ENCODE assay signal across 10 mouse cellular contexts in the genomic region with DNA sequence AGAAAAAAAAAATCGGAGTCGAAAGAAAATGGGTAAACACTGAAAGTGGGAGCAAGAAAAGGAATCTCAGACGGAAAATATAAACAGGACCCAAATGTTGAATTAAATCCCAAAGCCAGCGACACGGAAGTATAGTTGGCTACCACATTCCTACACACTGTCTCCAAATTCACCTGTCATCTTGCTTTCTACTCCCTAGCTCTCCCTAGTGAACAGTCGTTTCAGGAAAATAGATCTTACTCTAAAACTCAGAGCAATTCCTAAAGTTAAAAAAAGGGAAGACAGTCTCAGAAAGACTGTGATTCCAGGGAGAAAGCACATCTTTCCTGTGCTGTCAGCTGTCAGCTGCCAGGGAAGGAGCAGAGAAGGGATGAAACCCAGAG. TPM values are rescaled to one million over a fixed set of nuclear protein-coding genes. Genes with fewer than 3 reads are reported as not detected.
A peak's percentile ranks its signal among the peaks of the same experiment; 100 is the strongest.
DNase-seq lines count a peak whose midpoint lies in the region; ATAC-seq and TF ChIP-seq lines count a peak whose summit lies in the region.
"Had no signal": no experiment of that assay in that cellular context is flagged by ENCODE, and none has a peak within 500 bp of the region (broad histone marks: within the 10 kb centered on the region; RNA-seq: fewer than 3 reads in every experiment).

No protein-coding gene starts in this region.

- H3K4me3 ChIP-seq in lung, embryonic 16.5 days (ENCODE audit: low read length), result no peak overlapping the region; the same call in 1 of the 2 replicates
- H3K4me3 ChIP-seq in forebrain, postnatal 0 days (ENCODE audit: low read depth, low read length), result peak overlapping the region; percentile 50
- H3K4me3 ChIP-seq in limb, embryonic 15.5 days, result peak overlapping the region; percentile 41
- peak overlapping the region; percentile 46 for H3K4me3 ChIP-seq in stomach, embryonic 16.5 days (replicated peaks; ENCODE audit: low read length)

- no peak overlapping the region for H3K9ac ChIP-seq in lung, embryonic 16.5 days (ENCODE audit: low read length)
- H3K9ac ChIP-seq in forebrain, postnatal 0 days, result peak overlapping the region; percentile 41; the same call in 1 of the 2 replicates
- H3K9ac ChIP-seq in limb, embryonic 15.5 days, result no peak overlapping the region
- peak overlapping the region; percentile 52 for H3K9ac ChIP-seq in stomach, embryonic 16.5 days (ENCODE audit: low read length)

- no peak for DNase-seq in lung, postnatal 10 days
- DNase-seq in forebrain, postnatal 0 days, result peak; percentile 19
- no peak for DNase-seq in natural killer cell, adult 2 months (ENCODE audit: low spot score in 2 of 2)
- DNase-seq in left cerebral cortex, adult 9 months (ENCODE audit: low spot score in 2 of 2), result no peak
- DNase-seq: lung, postnatal 4 days had no signal

- ATAC-seq in lung, embryonic 16.5 days (ENCODE audit: low read depth), result no peak
- peak; percentile 43; the same call in 1 of the 2 replicates for ATAC-seq in forebrain, postnatal 0 days
- no peak for ATAC-seq in limb, embryonic 15.5 days (ENCODE audit: insufficient number of reproducible peaks, low FRiP score, low TSS enrichment, low read depth)
- ATAC-seq in stomach, embryonic 16.5 days (ENCODE audit: insufficient read depth, low FRiP score), result no peak
- ATAC-seq in CD4-positive, CD25-positive, alpha-beta regulatory T cell, adult 4 months, result no peak
- ATAC-seq: Patski had no signal

- no peak for TF ChIP-seq CTCF in forebrain, postnatal 0 days (IDR thresholded peaks at IDR 0.05; ENCODE audit: low read depth)

- peaks cover 6% of the 10 kb centered on the region; the same call in 1 of the 2 replicates for H3K27me3 ChIP-seq in lung, embryonic 16.5 days (ENCODE audit: control insufficient read depth, insufficient read depth, low read depth, low read length)
- H3K27me3 ChIP-seq in forebrain, postnatal 0 days (ENCODE audit: insufficient read depth, low read length), result no peaks in the 10 kb centered on the region
- peaks cover 13% of the 10 kb centered on the region; the same call in 1 of the 2 replicates for H3K27me3 ChIP-seq in limb, embryonic 15.5 days
- H3K27me3 ChIP-seq in stomach, embryonic 16.5 days (ENCODE audit: control insufficient read depth, insufficient read depth, low read length), result no peaks in the 10 kb centered on the region
- H3K27me3 ChIP-seq: Patski had no signal

- peak overlapping the region; percentile 64 for H3K4me2 ChIP-seq in lung, embryonic 16.5 days (ENCODE audit: low read depth, low read length)
- H3K4me2 ChIP-seq in forebrain, postnatal 0 days (ENCODE audit: low read depth), result peak overlapping the region; percentile 91
- peak overlapping the region; percentile 90 for H3K4me2 ChIP-seq in limb, embryonic 15.5 days
- H3K4me2 ChIP-seq in stomach, embryonic 16.5 days (ENCODE audit: low read depth, low read length), result peak overlapping the region; percentile 87

- WGBS in lung, embryonic 16.5 days, result 40% methylated on average over 6 of the region's 6 CpGs
- 53% methylated on average over 6 of the region's 6 CpGs for WGBS in forebrain, postnatal 0 days
- 50% methylated on average over 6 of the region's 6 CpGs for WGBS in limb, embryonic 15.5 days
- WGBS in stomach, embryonic 16.5 days, result 43% methylated on average over 6 of the region's 6 CpGs

- peaks cover 4% of the 10 kb centered on the region; the same call in 1 of the 2 replicates for H3K4me1 ChIP-seq in lung, embryonic 16.5 days (replicated peaks; ENCODE audit: control insufficient read depth, insufficient read depth, low read length)
- no peaks in the 10 kb centered on the region for H3K4me1 ChIP-seq in forebrain, postnatal 0 days (ENCODE audit: insufficient read depth)
- H3K4me1 ChIP-seq in limb, embryonic 15.5 days, result peaks cover 11% of the 10 kb centered on the region
- peaks cover 5% of the 10 kb centered on the region; the same call in 1 of the 2 replicates for H3K4me1 ChIP-seq in stomach, embryonic 16.5 days (ENCODE audit: control insufficient read depth, insufficient read depth, low read length)

- H3K9me3 ChIP-seq in lung, embryonic 16.5 days (ENCODE audit: control insufficient read depth, low read length), result no peaks in the 10 kb centered on the region
- no peaks in the 10 kb centered on the region for H3K9me3 ChIP-seq in forebrain, postnatal 0 days (ENCODE audit: low read length)
- no peaks in the 10 kb centered on the region for H3K9me3 ChIP-seq in limb, embryonic 15.5 days
- H3K9me3 ChIP-seq in stomach, embryonic 16.5 days (replicated peaks; ENCODE audit: control insufficient read depth, low read length), result no peaks in the 10 kb centered on the region

- no peak overlapping the region for H3K27ac ChIP-seq in lung, embryonic 16.5 days (ENCODE audit: low read length)
- H3K27ac ChIP-seq in forebrain, postnatal 0 days (ENCODE audit: low read depth, low read length), result no peak overlapping the region
- no peak overlapping the region for H3K27ac ChIP-seq in limb, embryonic 15.5 days
- H3K27ac ChIP-seq in stomach, embryonic 16.5 days (ENCODE audit: low read length), result no peak overlapping the region

- H3K36me3 ChIP-seq in lung, embryonic 16.5 days (ENCODE audit: control insufficient read depth, insufficient read depth, low read length), result no peaks in the 10 kb centered on the region
- H3K36me3 ChIP-seq in forebrain, postnatal 0 days (ENCODE audit: insufficient read depth), result no peaks in the 10 kb centered on the region
- no peaks in the 10 kb centered on the region for H3K36me3 ChIP-seq in limb, embryonic 15.5 days
- H3K36me3 ChIP-seq in stomach, embryonic 16.5 days (ENCODE audit: control insufficient read depth, insufficient read depth, low read length), result no peaks in the 10 kb centered on the region

RNA-seq across cellular contexts. Expression of a gene that starts 0.3 kb away (rescaled TPM):
- polyA plus RNA-seq in lung, embryonic 16.5 days (2015; fragmentation: Nextera tagmentation; extraction: Ambion mirVana), result not detected in 2 replicates
- total RNA-seq in forebrain, postnatal 0 days (2014; rRNA removed), result 2.4 and 2.9 TPM in 2 replicates
- polyA plus RNA-seq in forebrain, postnatal 0 days (2015; fragmentation: Nextera tagmentation; extraction: Ambion mirVana), result 2.0 and 3.4 TPM in 2 replicates
- polyA plus RNA-seq in limb, embryonic 15.5 days (2015; fragmentation: Nextera tagmentation; extraction: Ambion mirVana), result 0.30 and 0.37 TPM in 2 replicates
- 1.2 and 1.3 TPM in 2 replicates for polyA plus RNA-seq in stomach, embryonic 16.5 days (2015; fragmentation: Nextera tagmentation; extraction: Ambion mirVana)
- polyA plus RNA-seq in CD4-positive, CD25-positive, alpha-beta regulatory T cell, adult 4 months (2017; shearing (Covaris generic)), result not detected

Comparison
In these comparisons a context has a peak if more than half of its experiments do, and no peak if none do; other contexts are left out.
1. H3K9ac ChIP-seq: peak in forebrain, postnatal 0 days (single experiment) and stomach, embryonic 16.5 days (single experiment); none in lung, embryonic 16.5 days (single experiment) and limb, embryonic 15.5 days (single experiment).
2. Peak in every context shown above with its lines, with median percentiles within 50 percentile points of each other: H3K4me2 ChIP-seq.